Mouse (Mus musculus) forebrain, postnatal 0 days (tissue): ENCODE data around the gene Hmmr. TPM values are rescaled to one million over a fixed set of nuclear protein-coding genes. Genes with fewer than 3 reads are reported as not detected.

Source experiments
- ATAC-seq: fragments of 200-750 bp; cut with Nextera tagmentation; 2 replicates; pipeline ENCODE4 v1.8.0; 2017; ENCODE audit warnings: mild to moderate bottlenecking, moderate library complexity
- DNase-seq: peaks from one replicate; pipeline ENCODE4 v3.0.0-alpha.2; 2015
- H3K27ac ChIP-seq: fragments of 300-500 bp; sonication (generic); 2 replicates; pipeline ENCODE4 v1.5.1; 2014; ENCODE audit warnings: low read depth, mild to moderate bottlenecking, antibody characterized with exemption, low read length, moderate library complexity, mixed read lengths
- H3K27me3 ChIP-seq: fragments of 300-500 bp; sonication (generic); 2 replicates; pipeline ENCODE4 v1.6.1; 2014; ENCODE audit warnings: mild to moderate bottlenecking, low read length, mixed read lengths; ENCODE audit not compliant: insufficient read depth
- H3K36me3 ChIP-seq: fragments of 300-500 bp; sonication (generic); 2 replicates; pipeline ENCODE4 v1.6.1; 2014; ENCODE audit warnings: mild to moderate bottlenecking, moderate library complexity; ENCODE audit not compliant: insufficient read depth
- H3K4me1 ChIP-seq: fragments of 300-500 bp; sonication (generic); 2 replicates; pipeline ENCODE4 v1.6.1; 2014; ENCODE audit warnings: antibody characterized with exemption; ENCODE audit not compliant: insufficient read depth
- H3K4me2 ChIP-seq: fragments of 300-500 bp; sonication (generic); 2 replicates; pipeline ENCODE4 v1.6.1; 2014; ENCODE audit warnings: low read depth, mild to moderate bottlenecking, moderate library complexity
- H3K4me3 ChIP-seq: fragments of 300-500 bp; sonication (generic); 2 replicates; pipeline ENCODE4 v1.5.1; 2014; ENCODE audit warnings: low read depth, low read length, mixed read lengths
- H3K9ac ChIP-seq: fragments of 300-500 bp; sonication (generic); 2 replicates; pipeline ENCODE4 v1.6.1; 2014; ENCODE audit warnings: mild to moderate bottlenecking
- H3K9me3 ChIP-seq: fragments of 300-500 bp; sonication (generic); 2 replicates; pipeline ENCODE4 v1.6.1; 2016; ENCODE audit warnings: low read length
- CTCF ChIP-seq: sonication (generic); IDR thresholded peaks from 2 replicates; pipeline ENCODE4 v1.5.1; 2016; ENCODE audit warnings: antibody characterized with exemption, control low read depth, low read depth
- WGBS: fragments of 180-500 bp; shearing (Covaris S2); extraction: QIAGEN DNeasy Blood & Tissue Kit; methylation state at CpG from one replicate; pipeline ENCODE4 v1.1.7; 2014; 5-methylcytosine and 5-hydroxymethylcytosine counted together
- polyA plus RNA-seq: library from polyadenylated mRNA; unstranded; fragments of >200 nt; fragmentation: Nextera tagmentation; extraction: Ambion mirVana; gene quantifications from 2 replicates; pipeline ENCODE4 v1.2.1, GENCODE M21; 2015
- total RNA-seq: library from RNA; depleted of rRNA; stranded (reverse); fragments of >200 nt; gene quantifications from 2 replicates; pipeline ENCODE4 v1.2.3, GENCODE M21; 2014

The Hmmr gene
- total and polyA plus RNA-seq, 2 experiments from 2014 or later: 4.6 to 6.4 TPM

DNA sequence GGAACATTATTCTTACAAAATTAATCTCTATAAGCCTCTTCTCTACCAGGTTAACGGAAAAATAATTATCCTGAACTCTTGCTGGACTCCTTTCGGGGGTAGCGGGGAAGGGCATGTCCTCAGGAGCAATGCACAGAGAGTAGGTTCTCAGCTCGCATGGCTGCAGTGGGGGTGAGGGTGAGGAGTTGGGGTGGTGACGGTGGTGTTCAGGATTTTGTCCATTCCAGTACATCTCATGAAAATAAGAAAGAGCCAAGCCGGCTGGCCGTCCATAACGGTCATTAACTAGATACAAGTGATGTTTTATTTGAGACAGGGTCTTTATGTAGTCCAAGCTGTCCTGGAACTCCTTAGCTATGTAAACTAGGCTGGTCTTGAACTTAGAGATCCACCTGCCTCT lies 22.7 kb upstream of the Hmmr start:
- no peaks in the 10 kb centered on the region for H3K36me3 ChIP-seq
- no peak overlapping the region for H3K9ac ChIP-seq
- DNase-seq (no peak), ATAC-seq (no peak)
- H3K4me3 ChIP-seq: no peak overlapping the region
- H3K27me3 ChIP-seq: no peaks in the 10 kb centered on the region
- no peak overlapping the region for H3K27ac ChIP-seq
- 81% methylated on average over 8 of the region's 8 CpGs for WGBS
- peak overlapping the region; percentile 90; the same call in 1 of the 2 replicates for H3K4me2 ChIP-seq
- H3K4me1 ChIP-seq: peaks cover 4% of the 10 kb centered on the region; the same call in 1 of the 2 replicates
- H3K9me3 ChIP-seq: no peaks in the 10 kb centered on the region
- no peak for TF ChIP-seq CTCF

DNA sequence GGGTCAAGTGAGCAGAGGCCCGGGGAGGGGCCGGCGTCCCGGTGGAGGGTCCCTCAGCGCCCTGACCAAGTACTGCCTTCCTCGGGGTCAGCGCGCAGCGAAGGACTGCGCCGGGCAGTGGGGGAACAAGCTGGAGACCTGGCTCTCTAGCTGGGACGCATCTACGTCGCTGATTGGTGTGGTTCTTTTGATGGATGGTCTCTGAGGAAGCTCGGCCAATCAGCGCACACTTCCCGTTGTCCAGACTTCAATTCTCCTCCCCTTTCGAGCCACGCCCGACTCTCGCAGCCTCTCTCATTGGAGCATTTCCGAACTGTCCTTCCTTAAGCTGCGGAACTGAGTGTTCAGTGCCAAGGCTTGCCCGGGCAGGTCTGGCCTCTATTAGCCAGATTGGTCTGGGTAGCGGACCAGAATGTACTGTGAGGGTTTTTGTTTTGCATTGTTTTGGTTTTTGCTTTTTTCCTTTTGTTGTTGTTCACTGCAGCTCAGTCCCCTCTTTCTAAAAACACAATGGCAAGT lies 21.9 kb upstream of the Hmmr start, which contains the start of gene Ccng1:
Gene Ccng1 (minus strand): TSS at position 203 of the 519 bp plus-strand sequence.
- H3K4me3 ChIP-seq: peak within 1 kb of the TSS; percentile 89

DNA sequence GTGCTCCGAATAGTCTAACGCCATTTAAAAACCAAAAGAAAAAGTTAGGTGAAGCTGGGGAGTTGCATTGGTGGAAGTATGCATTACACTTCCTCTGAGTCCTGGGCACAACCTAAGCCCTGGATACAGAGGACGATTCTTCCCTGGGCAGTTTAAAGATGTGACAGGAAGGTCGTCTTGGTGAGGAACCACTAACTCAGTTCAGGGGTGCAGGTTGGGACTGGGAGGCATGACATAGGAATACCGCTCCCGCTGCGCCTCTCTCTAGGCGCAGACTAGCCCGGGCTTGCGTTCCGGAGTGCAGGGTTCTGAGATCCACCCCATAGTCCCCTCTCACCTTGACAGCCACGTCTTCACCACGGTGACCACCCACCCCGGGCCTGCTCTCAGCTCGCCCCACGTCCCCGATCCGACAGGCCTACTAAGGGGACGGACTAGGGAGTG lies 21.5 kb upstream of the Hmmr start:
- ATAC-seq: peak; percentile 64

More for the DNA sequence above, 21.9 kb upstream of the Hmmr start, which contains the start of gene Ccng1:
- no peak for TF ChIP-seq CTCF
- Histone ChIP-seq H3K9ac (peak within 1 kb of the TSS; percentile 85), H3K9me3 (no peaks in the 10 kb centered on the region), H3K4me2 (peak within 1 kb of the TSS; percentile 90), H3K4me1 (peaks cover 4% of the 10 kb centered on the region; the same call in 1 of the 2 replicates), H3K36me3 (no peaks in the 10 kb centered on the region), H3K27ac (0 out of 2 replicates have a peak within 1 kb of the TSS, but pooled peaks have one; percentile 40), H3K27me3 (no peaks in the 10 kb centered on the region)
- WGBS: 2% methylated on average over 24 of the region's 25 CpGs
- DNase-seq (peak; percentile 93), ATAC-seq (peak; percentile 99)

DNA sequence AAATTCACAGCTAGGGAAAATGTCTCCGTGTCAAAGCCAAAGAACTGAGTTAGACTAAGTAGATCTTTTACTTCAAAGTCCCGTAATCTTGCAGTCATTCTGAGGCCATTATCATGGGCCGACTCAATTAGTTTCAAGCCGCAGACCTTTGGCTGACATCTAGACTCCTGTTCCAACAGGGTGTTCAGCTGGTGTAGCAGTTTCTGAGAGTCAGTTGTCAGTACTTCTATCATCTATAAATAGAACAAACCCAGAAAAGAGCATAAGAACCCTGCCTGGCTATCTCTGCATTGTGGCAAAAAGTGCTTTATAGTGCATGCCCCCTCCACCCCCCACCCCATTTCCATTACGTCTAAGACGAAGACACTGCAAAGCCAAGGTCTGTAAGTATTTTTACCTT lies 20.6 kb upstream of the Hmmr start:
- no peak overlapping the region for H3K4me3 ChIP-seq
- H3K9me3 ChIP-seq: no peaks in the 10 kb centered on the region
- H3K4me1 ChIP-seq: peaks cover 4% of the 10 kb centered on the region; the same call in 1 of the 2 replicates
- H3K4me2 ChIP-seq: no peak overlapping the region
- DNase-seq (no peak), ATAC-seq (no peak)
- peaks cover 4% of the 10 kb centered on the region; the same call in 1 of the 2 replicates for H3K36me3 ChIP-seq
- H3K9ac ChIP-seq: no peak overlapping the region
- WGBS: 74% methylated on average over 6 of the region's 6 CpGs
- no peak for TF ChIP-seq CTCF
- H3K27me3 ChIP-seq: no peaks in the 10 kb centered on the region
- no peak overlapping the region for H3K27ac ChIP-seq

More for the DNA sequence above, 21.5 kb upstream of the Hmmr start:
- H3K4me3 ChIP-seq: peak overlapping the region; percentile 89
- H3K36me3 ChIP-seq: peaks cover 3% of the 10 kb centered on the region; the same call in 1 of the 2 replicates
- H3K27ac ChIP-seq: 0 out of 2 replicates have a peak overlapping the region, but pooled peaks have one; percentile 40
- no peaks in the 10 kb centered on the region for H3K9me3 ChIP-seq
- H3K9ac ChIP-seq: peak overlapping the region; percentile 85
- peaks cover 4% of the 10 kb centered on the region; the same call in 1 of the 2 replicates for H3K4me1 ChIP-seq
- TF ChIP-seq CTCF: no peak
- peak overlapping the region; percentile 90 for H3K4me2 ChIP-seq
- WGBS: 2% methylated on average over 19 of the region's 19 CpGs
- DNase-seq: peak; percentile 40
- no peaks in the 10 kb centered on the region for H3K27me3 ChIP-seq

DNA sequence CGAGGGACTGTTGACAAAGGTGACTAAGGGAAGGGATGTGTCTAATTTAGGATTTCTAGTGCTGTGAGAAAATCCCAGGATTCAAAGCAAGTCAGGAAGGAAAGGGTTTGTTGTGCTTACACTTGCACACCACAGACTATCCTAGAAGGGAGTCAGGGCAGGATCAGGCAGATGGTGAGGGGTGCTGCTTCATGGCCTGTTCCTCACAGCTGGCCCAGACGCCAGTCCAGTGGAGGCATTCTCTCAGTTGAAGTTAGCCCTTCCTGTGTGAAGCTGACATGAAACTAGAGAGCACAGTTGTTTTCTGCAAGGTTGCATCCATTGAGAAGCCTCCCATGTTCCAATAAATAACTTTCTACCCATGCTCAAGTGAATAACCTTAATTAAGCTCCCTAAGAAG lies 14.5 kb upstream of the Hmmr start:
- Histone ChIP-seq H3K36me3 (peaks cover 4% of the 10 kb centered on the region; the same call in 1 of the 2 replicates), H3K9me3 (no peaks in the 10 kb centered on the region), H3K4me1 (no peaks in the 10 kb centered on the region), H3K27ac (no peak overlapping the region), H3K9ac (no peak overlapping the region), H3K4me3 (no peak overlapping the region), H3K27me3 (no peaks in the 10 kb centered on the region), H3K4me2 (no peak overlapping the region)
- ATAC-seq (no peak), DNase-seq (no peak)
- TF ChIP-seq CTCF: no peak
- 69% methylated on average over 2 of the region's 2 CpGs for WGBS

DNA sequence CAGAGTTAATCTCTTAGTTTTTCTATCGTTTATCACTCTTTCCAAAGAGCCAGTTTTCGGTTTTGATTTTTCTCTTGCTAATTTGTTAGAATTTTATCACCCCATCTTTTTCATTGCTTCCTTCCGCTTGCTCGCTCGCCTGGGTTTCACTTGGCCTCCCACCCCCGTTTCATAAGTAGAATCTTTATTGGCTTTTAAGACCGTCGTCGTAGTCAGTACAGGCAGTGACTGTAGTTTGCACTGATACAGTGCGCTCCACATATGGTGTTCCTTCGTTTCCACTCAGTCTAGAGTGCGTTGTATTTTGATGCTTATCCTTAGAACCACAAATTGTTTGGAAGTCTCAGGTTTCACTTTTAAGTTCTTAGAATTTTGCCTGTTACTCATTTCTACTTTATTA lies 13.1 kb upstream of the Hmmr start:
- H3K4me1 ChIP-seq: no peaks in the 10 kb centered on the region

DNA sequence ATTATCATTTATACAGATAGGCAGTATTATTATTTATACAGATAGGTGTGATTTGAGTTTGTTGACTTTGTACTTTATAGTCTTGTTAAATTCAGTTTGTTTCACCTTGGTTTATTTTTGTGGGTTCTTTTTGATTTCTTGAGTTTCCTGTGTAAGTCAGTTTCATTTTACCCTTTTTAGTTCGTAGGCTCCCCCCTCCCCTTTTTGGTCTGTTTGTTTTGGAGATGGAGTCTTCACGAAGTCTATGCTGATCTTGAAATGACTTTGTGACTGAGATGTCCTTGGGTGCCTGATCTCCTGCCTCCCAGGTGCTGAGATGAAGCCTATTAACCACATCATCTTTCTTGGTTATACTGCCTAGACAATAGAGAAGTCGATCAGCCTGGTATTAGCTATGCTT lies 11.1 kb upstream of the Hmmr start:
- DNase-seq (no peak), ATAC-seq (no peak)
- no peak for TF ChIP-seq CTCF
- Histone ChIP-seq H3K27ac (no peak overlapping the region), H3K36me3 (peaks cover 15% of the 10 kb centered on the region), H3K4me1 (no peaks in the 10 kb centered on the region), H3K9me3 (no peaks in the 10 kb centered on the region), H3K4me2 (no peak overlapping the region), H3K9ac (no peak overlapping the region), H3K4me3 (no peak overlapping the region), H3K27me3 (no peaks in the 10 kb centered on the region)
- 88% methylated on average over 3 of the region's 3 CpGs for WGBS

More for the DNA sequence above, 13.1 kb upstream of the Hmmr start:
- no peak overlapping the region for H3K4me3 ChIP-seq
- no peak for ATAC-seq
- TF ChIP-seq CTCF: no peak
- WGBS: 92% methylated on average over 12 of the region's 12 CpGs
- peaks cover 10% of the 10 kb centered on the region for H3K36me3 ChIP-seq
- H3K9me3 ChIP-seq: no peaks in the 10 kb centered on the region
- H3K27ac ChIP-seq: no peak overlapping the region
- H3K27me3 ChIP-seq: no peaks in the 10 kb centered on the region
- no peak overlapping the region for H3K4me2 ChIP-seq
- H3K9ac ChIP-seq: no peak overlapping the region
- no peak for DNase-seq
